Mouse (Mus musculus) C2C12 (cell line): ENCODE measurements around the gene Cap1. TPM values are rescaled to one million over a fixed set of nuclear protein-coding genes. Genes with fewer than 3 reads are reported as not detected.
A peak's percentile ranks its signal among the peaks of the same experiment; 100 is the strongest.

Source experiments
- H3K27me3 ChIP-seq: one replicate; pipeline ENCODE4 v1.6.1; 2011; ENCODE audit not compliant: control insufficient read depth, insufficient read depth, insufficient read length
- H3K36me3 ChIP-seq: one replicate; pipeline ENCODE4 v1.6.1; 2011; ENCODE audit not compliant: control insufficient read depth, insufficient read depth
- H3K4me3 ChIP-seq: one replicate; pipeline ENCODE4 v1.5.1; 2011; ENCODE audit warnings: mild to moderate bottlenecking, control low read depth; ENCODE audit not compliant: poor library complexity, insufficient read depth, severe bottlenecking
- H3K79me2 ChIP-seq: one replicate; pipeline ENCODE4 v1.6.1; 2011; ENCODE audit not compliant: control insufficient read depth, insufficient read depth
- H3K79me3 ChIP-seq: one replicate; pipeline ENCODE4 v1.6.1; 2011; ENCODE audit warnings: low read depth, control low read depth
- H3ac ChIP-seq: one replicate; pipeline ENCODE3; 2011; ENCODE audit warnings: low read depth; ENCODE audit not compliant: control insufficient read depth, insufficient read length
- CEBPB ChIP-seq: IDR thresholded peaks from one replicate; pipeline ENCODE4 v1.6.1; 2011; ENCODE audit warnings: low read depth, mild to moderate bottlenecking, control low read depth, moderate library complexity
- CTCF ChIP-seq: IDR thresholded peaks from one replicate; pipeline ENCODE4 v1.5.1; 2011; ENCODE audit not compliant: control insufficient read depth, insufficient read depth, insufficient read length
- FOSL1 ChIP-seq: IDR thresholded peaks from one replicate; pipeline ENCODE4 v1.8.0; 2011; ENCODE audit warnings: mild to moderate bottlenecking, low read length; ENCODE audit not compliant: poor library complexity, insufficient read depth, severe bottlenecking
- MAX ChIP-seq: IDR thresholded peaks from one replicate; pipeline ENCODE4 v1.6.1; 2011; ENCODE audit warnings: mild to moderate bottlenecking, control low read depth
- MYOD1 ChIP-seq: IDR thresholded peaks from one replicate; pipeline ENCODE4 v1.6.1; 2011; ENCODE audit warnings: low read depth; ENCODE audit not compliant: control insufficient read depth, insufficient read length
- MYOG ChIP-seq: IDR thresholded peaks from one replicate; pipeline ENCODE4 v1.6.1; 2011; ENCODE audit not compliant: control insufficient read depth, insufficient read length; ENCODE audit errors: extremely low read depth
- USF1 ChIP-seq: IDR thresholded peaks from one replicate; pipeline ENCODE4 v1.6.1; 2011; ENCODE audit warnings: low read depth, mild to moderate bottlenecking, control low read depth, moderate library complexity
- long read RNA-seq, 2 experiments: library from polyadenylated mRNA; unstranded; transcript quantifications; one replicate each; pipeline ENCODE4 v2.0.0; 2019 to 2020
- polyA plus RNA-seq: library from polyadenylated mRNA; unstranded; fragments of >200 nt; fragmentation: generic; extraction: Trizol; gene quantifications from one replicate; pipeline ENCODE4 v1.2.1, GENCODE M21; 2012; ENCODE audit warnings: missing spikeins

The Cap1 gene
- 384 TPM for polyA plus RNA-seq
- long read RNA-seq, experiment 1, transcript Cap1-202 (13 exons, 2,737 nt): minor isoform, 9 of 80 reads
- long read RNA-seq, experiment 1, transcript Cap1-203 (13 exons, 2,768 nt): major isoform, 20 of 80 reads
- long read RNA-seq, experiment 1, partial matches to known transcripts: 37 of 80 reads
- long read RNA-seq, experiment 1, other reads (novel, unspliced or antisense): 10 of 80 reads
- long read RNA-seq, experiment 2, transcript Cap1-203 (13 exons, 2,768 nt): major isoform, 407 of 1,253 reads
- long read RNA-seq, experiment 2, transcript Cap1-202 (13 exons, 2,737 nt): minor isoform, 340 of 1,253 reads
- long read RNA-seq, experiment 2, transcript Cap1-201 (13 exons, 2,620 nt): minor isoform, 219 of 1,253 reads
- long read RNA-seq, experiment 2, partial matches to known transcripts: 69 of 1,253 reads
- long read RNA-seq, experiment 2, other reads (novel, unspliced or antisense): 218 of 1,253 reads

GRCm38 (mm10) chr4:122885768-122886578 is at the start of gene Cap1:
Gene Cap1, minus strand, starts transcription at chr4:122886056.
- Histone ChIP-seq H3K79me2 (peaks cover 47% of the 10 kb centered on the region), H3K27me3 (no peaks in the 10 kb centered on the region), H3ac (peak within 1 kb of the TSS; percentile 96), H3K4me3 (peak within 1 kb of the TSS; percentile 97), H3K36me3 (peaks cover 15% of the 10 kb centered on the region), H3K79me3 (peaks cover 46% of the 10 kb centered on the region)
- TF ChIP-seq MAX: peak; percentile 17
- no peak for TF ChIP-seq CEBPB
- TF ChIP-seq USF1: peak; percentile 72

GRCm38 (mm10) chr4:122933857-122934256 is 48.0 kb upstream of the Cap1 start:
- H3K27me3 ChIP-seq: peaks cover 3% of the 10 kb centered on the region
- TF ChIP-seq MYOD1 (no peak), CEBPB (no peak), FOSL1 (no peak), MAX (no peak), CTCF (no peak), MYOG (no peak), USF1 (no peak)
- H3K4me3 ChIP-seq: no peak overlapping the region
- H3K79me3 ChIP-seq: no peaks in the 10 kb centered on the region
- no peak overlapping the region for H3ac ChIP-seq
- H3K36me3 ChIP-seq: no peaks in the 10 kb centered on the region
- H3K79me2 ChIP-seq: no peaks in the 10 kb centered on the region

GRCm38 (mm10) chr4:122933051-122933591 is 47.3 kb upstream of the Cap1 start:
- no peaks in the 10 kb centered on the region for H3K79me2 ChIP-seq
- no peaks in the 10 kb centered on the region for H3K36me3 ChIP-seq
- H3ac ChIP-seq: no peak overlapping the region
- TF ChIP-seq MYOG: no peak
- no peak for TF ChIP-seq MAX
- TF ChIP-seq CTCF: no peak
- no peak for TF ChIP-seq MYOD1
- no peak for TF ChIP-seq FOSL1
- no peak for TF ChIP-seq CEBPB
- no peak for TF ChIP-seq USF1
- peaks cover 3% of the 10 kb centered on the region for H3K27me3 ChIP-seq
- no peak overlapping the region for H3K4me3 ChIP-seq
- no peaks in the 10 kb centered on the region for H3K79me3 ChIP-seq

GRCm38 (mm10) chr4:122932239-122932978 is 46.6 kb upstream of the Cap1 start:
- Histone ChIP-seq H3ac (no peak overlapping the region), H3K27me3 (peaks cover 3% of the 10 kb centered on the region), H3K79me2 (no peaks in the 10 kb centered on the region), H3K79me3 (no peaks in the 10 kb centered on the region), H3K36me3 (no peaks in the 10 kb centered on the region), H3K4me3 (no peak overlapping the region)
- TF ChIP-seq MAX (no peak), CEBPB (no peak), USF1 (no peak), FOSL1 (no peak), MYOG (no peak), CTCF (no peak), MYOD1 (no peak)

GRCm38 (mm10) chr4:122930939-122931590 is 45.2 kb upstream of the Cap1 start:
- TF ChIP-seq MYOG: no peak
- TF ChIP-seq MYOD1: no peak
- no peaks in the 10 kb centered on the region for H3K79me3 ChIP-seq
- peaks cover 3% of the 10 kb centered on the region for H3K27me3 ChIP-seq
- H3ac ChIP-seq: no peak overlapping the region
- no peaks in the 10 kb centered on the region for H3K79me2 ChIP-seq
- H3K4me3 ChIP-seq: no peak overlapping the region
- H3K36me3 ChIP-seq: no peaks in the 10 kb centered on the region
